Mouse (Mus musculus): ENCODE measurements at regions not wholly inside any gene's neighbourhood (a gene's known extent, or its start where the extent isn't known, plus 50 kb on each side); places are given as distances from the start of the nearest gene placed in this dataset.

DNA sequence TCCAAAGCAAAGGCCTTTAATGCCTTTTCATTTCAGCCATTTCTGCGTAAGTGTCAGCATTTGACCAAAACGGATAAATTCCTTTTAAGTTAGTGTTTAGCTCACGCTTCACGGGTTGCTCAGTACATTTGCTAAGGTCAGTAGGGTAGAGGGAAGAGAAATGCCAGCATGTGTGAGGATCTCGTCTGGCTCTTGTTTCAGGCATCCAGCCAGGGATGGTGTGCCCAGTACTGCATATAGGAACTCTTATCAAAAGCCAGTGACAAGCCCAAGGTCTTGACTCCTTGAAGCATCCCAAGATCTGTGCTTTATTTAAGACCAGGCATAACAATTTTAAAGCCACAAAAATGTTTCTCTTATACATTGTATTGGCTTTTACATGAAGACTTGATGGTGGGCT, 524.8 kb downstream of the Meis1 start:
- no peak for DNase-seq
- intact Hi-C loops (cut with DNase I), result no loop called here
- Histone ChIP-seq H3K27me3 (ENCODE audit: control insufficient read depth, insufficient read depth, low read length) (no peaks in the 10 kb centered on the region), H3K4me3 (no peak overlapping the region), H3K36me3 (ENCODE audit: control insufficient read depth, insufficient read depth, low read length) (no peaks in the 10 kb centered on the region), H3K4me1 (ENCODE audit: control insufficient read depth, insufficient read depth, low read length) (no peaks in the 10 kb centered on the region), H3K79me2 (replicated peaks; ENCODE audit: control insufficient read depth, insufficient read depth, low read length) (no peaks in the 10 kb centered on the region), H3K27ac (no peak overlapping the region), H3K9ac (ENCODE audit: low read depth, low read length) (no peak overlapping the region)
- TF ChIP-seq POLR2A (IDR thresholded peaks at IDR 0.05; ENCODE audit: insufficient read depth, low read depth, low read length) (no peak), CTCF (IDR thresholded peaks at IDR 0.05) (no peak), EP300 (IDR thresholded peaks at IDR 0.05; ENCODE audit: insufficient read depth, low read depth, low read length) (no peak)
- WGBS, result 78% methylated on average over 5 of the region's 5 CpGs

DNA sequence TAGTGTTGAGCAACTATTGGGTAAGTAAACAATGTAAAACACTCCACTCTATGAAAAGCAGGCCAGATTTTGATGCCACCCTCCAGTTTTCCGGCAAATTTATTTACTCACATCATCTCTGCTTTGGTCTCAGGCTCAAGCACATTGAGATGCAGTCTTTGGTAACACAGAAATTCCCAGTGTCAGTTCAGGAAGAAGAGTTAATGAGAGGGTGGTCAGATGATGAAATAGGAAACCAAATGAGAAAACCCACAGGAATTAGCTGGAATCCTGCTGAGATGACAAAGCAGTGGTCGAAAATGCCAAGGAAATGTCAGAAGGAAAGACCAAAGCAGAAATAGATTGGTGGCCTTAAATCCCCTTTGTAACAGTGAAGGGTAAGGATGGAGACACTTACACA, 525.7 kb downstream of the Meis1 start:
- DNase-seq, result no peak
- no peaks in the 10 kb centered on the region for H3K36me3 ChIP-seq (ENCODE audit: control insufficient read depth, insufficient read depth, low read length)
- H3K79me2 ChIP-seq (replicated peaks; ENCODE audit: control insufficient read depth, insufficient read depth, low read length), result no peaks in the 10 kb centered on the region
- TF ChIP-seq CTCF (IDR thresholded peaks at IDR 0.05) (no peak), POLR2A (IDR thresholded peaks at IDR 0.05; ENCODE audit: insufficient read depth, low read depth, low read length) (no peak), EP300 (IDR thresholded peaks at IDR 0.05; ENCODE audit: insufficient read depth, low read depth, low read length) (no peak)
- intact Hi-C loops (cut with DNase I), result no loop called here
- no peak overlapping the region for H3K4me3 ChIP-seq
- WGBS, result 53% methylated on average over 2 of the region's 2 CpGs
- H3K9ac ChIP-seq (ENCODE audit: low read depth, low read length), result no peak overlapping the region
- H3K4me1 ChIP-seq (ENCODE audit: control insufficient read depth, insufficient read depth, low read length), result no peaks in the 10 kb centered on the region
- H3K27me3 ChIP-seq (ENCODE audit: control insufficient read depth, insufficient read depth, low read length), result no peaks in the 10 kb centered on the region
- no peak overlapping the region for H3K27ac ChIP-seq

DNA sequence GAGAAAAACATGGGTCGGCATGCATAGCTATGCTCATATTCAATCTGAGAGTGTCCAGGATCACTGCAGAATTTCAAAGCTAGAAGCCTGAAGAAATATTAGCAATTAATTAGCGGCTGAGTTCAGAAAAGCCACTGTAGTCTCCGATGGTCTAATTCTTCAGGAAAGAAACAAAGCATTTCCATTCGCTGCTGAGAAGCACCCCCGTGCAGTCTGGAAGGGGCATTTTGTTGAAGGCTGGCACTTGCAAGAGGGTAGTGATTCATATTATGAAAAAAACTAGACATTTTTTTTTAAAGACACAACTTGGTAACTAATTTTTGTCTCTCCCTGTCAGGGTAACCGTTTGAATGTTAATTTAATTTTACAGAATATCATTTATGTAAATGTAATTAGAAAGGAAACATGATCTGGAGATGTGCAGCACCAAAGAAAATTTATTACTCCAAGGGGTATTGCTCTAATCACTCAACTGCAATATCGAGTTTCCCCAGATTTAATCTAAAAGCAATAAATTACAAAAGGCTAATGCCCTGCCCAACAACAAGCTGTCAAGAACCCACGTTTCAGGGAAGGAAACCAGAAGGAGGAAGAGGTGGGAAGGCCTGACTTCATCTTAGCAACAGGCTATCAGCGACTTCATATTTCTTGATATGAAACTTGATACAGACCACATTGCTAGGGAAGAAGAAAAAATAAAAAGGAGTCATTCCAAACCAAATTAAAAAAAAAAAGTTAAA, 529.1 kb downstream of the Meis1 start:
- Histone ChIP-seq H3K27me3 (ENCODE audit: control insufficient read depth, insufficient read depth, low read length) (no peaks in the 10 kb centered on the region), H3K27ac (no peak overlapping the region), H3K4me3 (no peak overlapping the region), H3K4me1 (ENCODE audit: control insufficient read depth, insufficient read depth, low read length) (no peaks in the 10 kb centered on the region), H3K9ac (ENCODE audit: low read depth, low read length) (no peak overlapping the region), H3K36me3 (ENCODE audit: control insufficient read depth, insufficient read depth, low read length) (no peaks in the 10 kb centered on the region), H3K79me2 (replicated peaks; ENCODE audit: control insufficient read depth, insufficient read depth, low read length) (no peaks in the 10 kb centered on the region)
- WGBS, result 72% methylated on average over 9 of the region's 9 CpGs
- intact Hi-C loops (cut with DNase I), result no loop called here
- DNase-seq, result no peak
- TF ChIP-seq EP300 (IDR thresholded peaks at IDR 0.05; ENCODE audit: insufficient read depth, low read depth, low read length) (no peak), CTCF (IDR thresholded peaks at IDR 0.05) (no peak), POLR2A (IDR thresholded peaks at IDR 0.05; ENCODE audit: insufficient read depth, low read depth, low read length) (no peak)

DNA sequence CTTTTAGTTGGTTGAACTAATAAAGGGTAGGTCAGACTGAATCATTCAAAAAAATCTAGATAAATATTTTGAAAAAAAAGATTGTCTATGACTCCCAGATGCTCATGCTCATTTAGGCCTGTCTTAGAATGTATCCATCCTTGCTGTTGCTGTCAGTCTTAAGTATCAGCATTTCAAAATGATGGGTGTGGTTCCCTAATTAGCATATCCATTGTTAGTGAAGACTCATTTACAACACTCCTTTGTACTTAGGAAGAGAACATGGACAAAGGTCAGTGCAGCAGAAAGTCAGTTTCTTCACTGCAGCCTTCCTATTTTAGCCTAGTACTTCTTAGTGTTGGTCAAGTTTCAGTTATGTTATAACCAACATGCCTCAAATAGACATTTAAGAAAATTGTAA, 525.2 kb upstream of the Etaa1 start:
- H3K9ac ChIP-seq (ENCODE audit: low read depth, low read length), result no peak overlapping the region
- no peaks in the 10 kb centered on the region for H3K79me2 ChIP-seq (replicated peaks; ENCODE audit: control insufficient read depth, insufficient read depth, low read length)
- intact Hi-C loops (cut with DNase I), result no loop called here
- no peak overlapping the region for H3K4me3 ChIP-seq
- no peaks in the 10 kb centered on the region for H3K4me1 ChIP-seq (ENCODE audit: control insufficient read depth, insufficient read depth, low read length)
- H3K27ac ChIP-seq, result no peak overlapping the region
- no peak for DNase-seq
- H3K27me3 ChIP-seq (ENCODE audit: control insufficient read depth, insufficient read depth, low read length), result no peaks in the 10 kb centered on the region
- no peaks in the 10 kb centered on the region for H3K36me3 ChIP-seq (ENCODE audit: control insufficient read depth, insufficient read depth, low read length)
- TF ChIP-seq CTCF (IDR thresholded peaks at IDR 0.05) (no peak), POLR2A (IDR thresholded peaks at IDR 0.05; ENCODE audit: insufficient read depth, low read depth, low read length) (no peak), EP300 (IDR thresholded peaks at IDR 0.05; ENCODE audit: insufficient read depth, low read depth, low read length) (no peak)

DNA sequence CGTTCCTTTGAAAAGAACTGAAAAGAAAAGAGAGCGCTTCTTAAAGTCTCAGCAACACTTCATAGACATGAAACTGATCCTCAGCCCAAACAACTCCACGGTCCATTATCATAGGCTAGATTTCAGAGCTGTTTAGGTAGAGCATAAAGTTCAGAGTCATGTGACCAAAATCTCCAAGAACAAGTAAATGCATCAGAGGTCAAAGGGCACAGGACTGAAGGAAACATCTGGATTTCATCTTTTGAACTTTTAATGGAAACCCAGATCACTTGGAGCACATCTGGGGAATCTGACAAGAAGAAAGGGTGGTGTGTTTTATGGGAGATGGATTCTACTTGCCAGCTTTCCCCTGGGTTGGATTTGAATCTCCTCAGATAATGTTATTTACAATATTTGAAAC, 497.6 kb upstream of the Etaa1 start:
- no peak for TF ChIP-seq EP300 (IDR thresholded peaks at IDR 0.05; ENCODE audit: insufficient read depth, low read depth, low read length)
- no peak for TF ChIP-seq CTCF (IDR thresholded peaks at IDR 0.05)
- H3K27ac ChIP-seq, result no peak overlapping the region
- WGBS, result 66% methylated on average over 3 of the region's 3 CpGs
- no peak overlapping the region for H3K9ac ChIP-seq (ENCODE audit: low read depth, low read length)
- H3K36me3 ChIP-seq (ENCODE audit: control insufficient read depth, insufficient read depth, low read length), result no peaks in the 10 kb centered on the region
- no peak overlapping the region for H3K4me3 ChIP-seq
- no peak for DNase-seq
- H3K27me3 ChIP-seq (ENCODE audit: control insufficient read depth, insufficient read depth, low read length), result no peaks in the 10 kb centered on the region
- no peaks in the 10 kb centered on the region for H3K79me2 ChIP-seq (replicated peaks; ENCODE audit: control insufficient read depth, insufficient read depth, low read length)
- intact Hi-C loops (cut with DNase I), result no loop called here
- H3K4me1 ChIP-seq (ENCODE audit: control insufficient read depth, insufficient read depth, low read length), result no peaks in the 10 kb centered on the region

DNA sequence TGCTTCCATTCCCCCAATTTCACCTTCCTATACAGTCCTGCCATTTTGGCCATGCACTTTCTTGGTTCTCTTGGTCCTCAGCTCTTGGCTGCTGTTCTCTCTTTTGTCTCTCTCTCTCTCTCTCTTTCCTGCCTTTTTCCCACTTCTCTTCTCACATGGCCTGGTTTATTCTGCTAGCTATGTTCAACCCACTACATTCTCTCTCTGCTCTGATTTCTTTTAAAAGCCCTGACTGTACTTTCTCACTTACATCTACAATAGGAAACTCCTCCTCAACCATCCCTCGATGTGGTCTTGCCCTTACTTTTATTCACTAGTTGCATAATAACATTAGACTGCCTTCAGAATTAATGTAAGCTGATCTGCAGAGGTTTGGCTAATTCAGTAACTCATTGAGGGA, 495.2 kb upstream of the Etaa1 start:
- Histone ChIP-seq H3K4me1 (ENCODE audit: control insufficient read depth, insufficient read depth, low read length) (no peaks in the 10 kb centered on the region), H3K4me3 (no peak overlapping the region), H3K27ac (no peak overlapping the region), H3K9ac (ENCODE audit: low read depth, low read length) (no peak overlapping the region), H3K79me2 (replicated peaks; ENCODE audit: control insufficient read depth, insufficient read depth, low read length) (no peaks in the 10 kb centered on the region), H3K36me3 (ENCODE audit: control insufficient read depth, insufficient read depth, low read length) (no peaks in the 10 kb centered on the region), H3K27me3 (ENCODE audit: control insufficient read depth, insufficient read depth, low read length) (no peaks in the 10 kb centered on the region)
- 70% methylated on average over 1 of the region's 1 CpGs for WGBS
- no peak for DNase-seq
- TF ChIP-seq POLR2A (IDR thresholded peaks at IDR 0.05; ENCODE audit: insufficient read depth, low read depth, low read length) (no peak), EP300 (IDR thresholded peaks at IDR 0.05; ENCODE audit: insufficient read depth, low read depth, low read length) (no peak), CTCF (IDR thresholded peaks at IDR 0.05) (no peak)
- intact Hi-C loops (cut with DNase I), result no loop called here
